Mouse (Mus musculus) megakaryocyte, adult 5-6 weeks (primary cell): ENCODE measurements around the gene 4931414P19Rik. TPM values are rescaled to one million over a fixed set of nuclear protein-coding genes. Genes with fewer than 3 reads are reported as not detected.

ENCODE experiments used
- ATAC-seq: 2 replicates; pipeline ENCODE4 v1.8.0; 2016; ENCODE audit warnings: mild to moderate bottlenecking, inconsistent platforms; ENCODE audit not compliant: poor library complexity, severe bottlenecking
- total RNA-seq, 2 experiments: library from RNA; stranded (forward) in 1 of 2; stranded (reverse) in 1 of 2; fragments of 153-499, 151-499 nt in 1 of 2; fragments of 221-1000, 200-1000 nt in 1 of 2; gene quantifications; 2 replicates each; pipeline versions ENCODE4 v1.2.3 to v1.2.4; 2015 to 2017

4931414P19Rik gene
- total RNA-seq, 2 experiments from 2014 or later, result 4.1 to 4.3 TPM

DNA sequence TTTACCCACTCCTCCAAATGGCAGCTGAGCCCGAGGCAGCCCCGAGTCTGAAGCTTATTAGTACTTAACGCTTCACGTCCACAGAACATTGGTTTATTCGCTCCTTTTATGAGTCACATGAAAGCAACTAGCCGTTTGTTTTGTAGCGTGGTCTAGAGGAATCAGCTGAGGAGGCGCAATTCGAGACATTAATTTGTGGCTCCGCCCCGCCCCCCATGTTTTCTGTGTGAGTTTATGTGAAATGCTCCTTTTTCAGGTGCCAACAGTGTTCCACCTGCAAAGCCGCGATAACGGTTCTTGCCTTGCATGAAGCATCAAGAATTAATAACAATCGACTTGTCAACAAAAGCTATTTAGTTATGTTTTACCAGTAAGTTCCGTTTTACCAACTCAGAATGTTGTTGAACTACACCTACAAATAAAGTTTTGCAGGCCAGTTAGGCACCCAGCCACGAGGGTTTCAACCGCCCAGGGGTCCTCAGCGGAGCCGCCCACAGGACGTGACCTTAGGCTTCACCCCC is 52.3 kb downstream of the 4931414P19Rik start:
- no peak for ATAC-seq

DNA sequence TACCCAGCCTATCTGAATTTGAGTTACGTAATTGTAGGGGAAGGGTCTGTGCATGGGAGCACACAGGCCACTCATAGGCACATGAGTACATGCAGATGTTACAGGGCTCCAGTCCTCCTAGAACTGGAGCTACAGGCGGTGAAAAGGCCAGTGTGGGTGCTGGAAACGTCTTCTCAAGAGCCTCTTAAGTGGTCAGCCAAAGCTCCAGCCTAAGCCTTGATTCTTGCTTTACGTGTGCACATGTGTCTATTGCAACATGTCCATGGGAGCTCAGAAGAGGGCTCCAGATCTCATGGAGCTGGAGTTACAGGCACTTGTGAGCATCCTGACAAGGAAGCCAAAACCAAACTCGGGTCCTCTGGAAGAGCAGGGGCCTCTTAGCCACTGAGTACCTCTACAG is 61.1 kb downstream of the 4931414P19Rik start:
- ATAC-seq, result no peak

DNA sequence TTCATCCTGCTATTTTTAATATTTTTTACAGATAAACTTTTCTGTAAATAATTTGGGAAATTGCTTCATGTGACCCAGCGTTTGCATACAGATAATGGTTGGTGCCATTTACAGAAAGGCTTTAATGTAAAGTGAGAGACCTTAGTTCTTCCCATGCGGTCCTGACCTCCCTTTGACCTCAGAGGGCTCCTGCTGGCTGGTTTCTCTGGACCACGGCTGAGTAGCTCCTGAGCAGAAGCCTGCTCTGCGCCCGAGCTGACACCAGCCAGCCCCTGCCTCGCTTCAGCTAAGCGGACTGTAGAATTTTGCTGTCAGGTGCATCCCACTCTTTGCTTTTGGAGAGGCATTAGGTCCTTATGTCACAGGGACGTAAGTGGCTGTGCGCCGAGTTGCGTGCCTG is 65.0 kb downstream of the 4931414P19Rik start:
- ATAC-seq, result no peak

DNA sequence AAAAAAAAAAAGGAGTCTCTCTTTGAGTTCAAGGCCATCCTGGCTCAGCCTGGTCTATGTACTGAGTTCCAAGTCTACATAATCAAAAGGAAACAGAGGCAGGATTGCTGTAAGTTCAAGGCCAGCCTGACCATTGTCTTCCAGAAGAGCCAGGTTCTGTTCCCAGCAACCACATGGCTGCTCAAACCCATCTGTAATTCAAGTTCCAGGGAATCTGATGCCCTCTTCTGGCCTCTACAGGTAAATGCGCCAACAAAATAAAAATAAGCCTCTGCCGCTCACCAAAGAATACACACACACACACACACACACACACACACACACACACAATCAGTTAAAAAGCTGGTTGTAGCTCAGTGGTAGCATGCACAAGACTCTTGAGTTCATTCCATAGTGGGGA is 67.2 kb downstream of the 4931414P19Rik start:
- ATAC-seq, result no peak

Other genes starting within 250 kb of the 4931414P19Rik start
- 43.0 and 47.8 TPM in 2 replicates for gene Oxa1l, start 245.2 kb downstream of the 4931414P19Rik start, total RNA-seq (2015)
- 31.5 and 32.2 TPM in 2 replicates for gene Oxa1l, start 245.2 kb downstream of the 4931414P19Rik start, total RNA-seq (2017)
- 13.1 and 19.3 TPM in 2 replicates for gene Slc7a7, start 188.2 kb downstream of the 4931414P19Rik start, total RNA-seq (2015)
- 15.9 and 16.7 TPM in 2 replicates for gene Slc7a7, start 188.2 kb downstream of the 4931414P19Rik start, total RNA-seq (2017)
- 129 and 145 TPM in 2 replicates for gene Mrpl52, start 179.1 kb downstream of the 4931414P19Rik start, total RNA-seq (2015)
- 71.4 and 81.6 TPM in 2 replicates for gene Mrpl52, start 179.1 kb downstream of the 4931414P19Rik start, total RNA-seq (2017)
- 0.66 and 1.1 TPM in 2 replicates for gene Mmp14, start 174.4 kb downstream of the 4931414P19Rik start, total RNA-seq (2015)
- 0.61 TPM in 1 of 2 replicates, not detected in the other for gene Mmp14, start 174.4 kb downstream of the 4931414P19Rik start, total RNA-seq (2017)
- 29.9 and 31.2 TPM in 2 replicates for gene Lrp10, start 141.9 kb downstream of the 4931414P19Rik start, total RNA-seq (2015)
- gene Lrp10, start 141.9 kb downstream of the 4931414P19Rik start, total RNA-seq (2017), result 46.9 and 51.7 TPM in 2 replicates
- gene Rem2, start 129.9 kb downstream of the 4931414P19Rik start, total RNA-seq (2015), result not detected in 2 replicates
- not detected in 2 replicates for gene Rem2, start 129.9 kb downstream of the 4931414P19Rik start, total RNA-seq (2017)
- 14.7 and 26.0 TPM in 2 replicates for gene Prmt5, start 88.5 kb downstream of the 4931414P19Rik start, total RNA-seq (2015)
- gene Prmt5, start 88.5 kb downstream of the 4931414P19Rik start, total RNA-seq (2017), result 15.3 and 22.6 TPM in 2 replicates
- gene Haus4, start 51.4 kb downstream of the 4931414P19Rik start, total RNA-seq (2015), result 43.9 and 48.7 TPM in 2 replicates
- 50.6 and 51.6 TPM in 2 replicates for gene Haus4, start 51.4 kb downstream of the 4931414P19Rik start, total RNA-seq (2017)
- gene Ajuba, start 28.4 kb downstream of the 4931414P19Rik start, total RNA-seq (2015), result 0.11 and 0.54 TPM in 2 replicates
- 0.57 and 0.73 TPM in 2 replicates for gene Ajuba, start 28.4 kb downstream of the 4931414P19Rik start, total RNA-seq (2017)
- 133 and 145 TPM in 2 replicates for gene Psmb5, start 12.0 kb upstream of the 4931414P19Rik start, total RNA-seq (2015)
- 41.4 and 51.1 TPM in 2 replicates for gene Psmb5, start 12.0 kb upstream of the 4931414P19Rik start, total RNA-seq (2017)
- not detected in 2 replicates for gene Psmb11, start 15.4 kb upstream of the 4931414P19Rik start, total RNA-seq (2015)
- not detected in 2 replicates for gene Psmb11, start 15.4 kb upstream of the 4931414P19Rik start, total RNA-seq (2017)
- not detected in 2 replicates for gene Gm17606, start 35.0 kb upstream of the 4931414P19Rik start, total RNA-seq (2015)
- not detected in 2 replicates for gene Gm17606, start 35.0 kb upstream of the 4931414P19Rik start, total RNA-seq (2017)
- gene Cdh24, start 35.4 kb upstream of the 4931414P19Rik start, total RNA-seq (2015), result 0.27 and 0.78 TPM in 2 replicates
- 0.51 and 0.57 TPM in 2 replicates for gene Cdh24, start 35.4 kb upstream of the 4931414P19Rik start, total RNA-seq (2017)
- gene 1700123O20Rik, start 80.2 kb upstream of the 4931414P19Rik start, total RNA-seq (2015), result 57.9 and 59.1 TPM in 2 replicates
- 34.3 and 34.8 TPM in 2 replicates for gene 1700123O20Rik, start 80.2 kb upstream of the 4931414P19Rik start, total RNA-seq (2017)
- 99.7 and 131 TPM in 2 replicates for gene Acin1, start 80.9 kb upstream of the 4931414P19Rik start, total RNA-seq (2015)
- 173 and 223 TPM in 2 replicates for gene Acin1, start 80.9 kb upstream of the 4931414P19Rik start, total RNA-seq (2017)
- 0.25 and 0.46 TPM in 2 replicates for gene Gm29776, start 92.8 kb upstream of the 4931414P19Rik start, total RNA-seq (2015)
- not detected in 2 replicates for gene Gm29776, start 92.8 kb upstream of the 4931414P19Rik start, total RNA-seq (2017)
- 24.4 and 26.0 TPM in 2 replicates for gene Cebpe, start 106.2 kb upstream of the 4931414P19Rik start, total RNA-seq (2015)
- 41.9 and 52.8 TPM in 2 replicates for gene Cebpe, start 106.2 kb upstream of the 4931414P19Rik start, total RNA-seq (2017)
- gene Slc7a8, start 176.0 kb upstream of the 4931414P19Rik start, total RNA-seq (2015), result 9.1 and 14.3 TPM in 2 replicates
- gene Slc7a8, start 176.0 kb upstream of the 4931414P19Rik start, total RNA-seq (2017), result 1.3 and 2.8 TPM in 2 replicates
- gene Rnf212b, start 208.1 kb upstream of the 4931414P19Rik start, total RNA-seq (2015), result not detected in 2 replicates
- gene Rnf212b, start 208.1 kb upstream of the 4931414P19Rik start, total RNA-seq (2017), result not detected in 2 replicates